Mouse (Mus musculus) G1E (cell line): Measurements from ENCODE around the gene Rinl. TPM values are rescaled to one million over a fixed set of nuclear protein-coding genes. Genes with fewer than 3 reads are reported as not detected.

Experiments
- ATAC-seq: 2 replicates; pipeline ENCODE4 v1.8.0; 2016; ENCODE audit warnings: mild to moderate bottlenecking; ENCODE audit not compliant: insufficient number of reproducible peaks, poor library complexity, low FRiP score, severe bottlenecking; ENCODE audit errors: extremely low read depth
- DNase-seq: peaks from one replicate; pipeline ENCODE4 v3.0.0; 2012; ENCODE audit warnings: low spot score
- H3K27me3 ChIP-seq: 2 replicates; pipeline ENCODE4 v1.6.1; 2012; ENCODE audit warnings: mild to moderate bottlenecking, low read length, inconsistent platforms; ENCODE audit not compliant: insufficient read depth
- H3K36me3 ChIP-seq: replicated peaks from 2 replicates; pipeline ENCODE3; 2012; ENCODE audit warnings: mild to moderate bottlenecking, inconsistent platforms
- H3K4me1 ChIP-seq: 2 replicates; pipeline ENCODE4 v1.6.1; 2012; ENCODE audit warnings: low read depth, low read length, inconsistent platforms, mixed read lengths; ENCODE audit not compliant: insufficient read depth
- H3K4me3 ChIP-seq: 2 replicates; pipeline ENCODE4 v1.5.1; 2012; ENCODE audit warnings: low read depth, mild to moderate bottlenecking, inconsistent platforms, low read length, moderate library complexity, mixed read lengths
- H3K9me3 ChIP-seq: replicated peaks from 2 replicates; pipeline ENCODE4 v1.6.1; 2012; ENCODE audit warnings: inconsistent platforms
- CTCF ChIP-seq: IDR thresholded peaks from 2 replicates; pipeline ENCODE4 v1.5.1; 2012; ENCODE audit warnings: low read depth, low read length, inconsistent platforms, mixed read lengths
- GATA1 ChIP-seq: IDR thresholded peaks from 2 replicates; pipeline ENCODE4 v1.6.1; 2012; ENCODE audit warnings: borderline replicate concordance, low read length, inconsistent platforms, mixed read lengths
- GATA2 ChIP-seq: IDR thresholded peaks from 2 replicates; pipeline ENCODE4 v1.6.1; 2012; ENCODE audit warnings: low read depth, low read length, inconsistent platforms, borderline replicate concordance
- POLR2AphosphoS5 ChIP-seq: IDR thresholded peaks from 2 replicates; pipeline ENCODE4 v1.6.1; 2012; ENCODE audit warnings: low read depth, low read length, inconsistent platforms; ENCODE audit not compliant: insufficient replicate concordance
- TAL1 ChIP-seq: conservative IDR thresholded peaks from 2 replicates; pipeline ENCODE4 v1.6.1; 2012; ENCODE audit warnings: low read depth, low read length, inconsistent platforms, mixed read lengths
- polyA plus RNA-seq: library from polyadenylated mRNA; stranded (reverse); fragments of >175 nt; gene quantifications from 2 replicates; pipeline ENCODE4 v1.2.3, GENCODE M21; 2012
- total RNA-seq, 2 experiments: library from RNA; stranded (forward) in 1 of 2; stranded (reverse) in 1 of 2; fragments of 200-1000 nt in 1 of 2; fragments of >200 nt in 1 of 2; fragmentation: Nextera tagmentation in 1 of 2; gene quantifications; 2 replicates each; pipeline ENCODE4 v1.2.3; 2014 to 2017

Rinl gene
- total and polyA plus RNA-seq, 3 experiments, result 1.4 to 1.8 (median 1.4) TPM

DNA sequence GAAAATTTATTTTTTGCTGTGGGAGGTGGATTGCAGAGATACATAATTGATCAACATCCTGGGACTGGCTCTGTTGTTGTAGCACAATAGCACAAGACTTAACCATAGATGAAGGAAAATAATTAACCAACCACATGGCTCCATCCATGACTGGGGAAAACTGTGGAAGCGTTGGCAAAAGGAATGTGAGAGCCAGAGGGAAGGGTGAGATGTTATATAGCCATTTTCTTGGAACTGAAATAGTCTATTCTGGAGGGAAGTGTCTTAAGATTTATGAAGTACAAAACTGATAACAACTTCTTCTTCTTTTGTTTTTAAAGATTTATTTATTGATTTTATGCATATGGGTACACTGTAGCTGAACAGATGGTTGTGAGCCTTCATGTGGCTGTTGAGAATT, 58.5 kb downstream of the Rinl start:
- ATAC-seq (no peak), DNase-seq (no peak)
- no peaks in the 10 kb centered on the region for H3K9me3 ChIP-seq
- no peak overlapping the region for H3K4me3 ChIP-seq
- TF ChIP-seq GATA1, result no peak
- no peak for TF ChIP-seq CTCF
- no peak for TF ChIP-seq TAL1
- no peak for TF ChIP-seq POLR2AphosphoS5
- TF ChIP-seq GATA2, result no peak
- no peaks in the 10 kb centered on the region for H3K36me3 ChIP-seq
- peaks cover 19% of the 10 kb centered on the region for H3K27me3 ChIP-seq
- no peaks in the 10 kb centered on the region; the same call in 1 of the 2 replicates for H3K4me1 ChIP-seq

Other genes starting within 250 kb of the Rinl start
- gene Sycn, start 248.1 kb upstream of the Rinl start, total RNA-seq (2014; fragmentation: Nextera tagmentation), result not detected in 2 replicates
- gene Sycn, start 248.1 kb upstream of the Rinl start, total RNA-seq (2017), result not detected in 2 replicates
- not detected in 2 replicates for gene Sycn, start 248.1 kb upstream of the Rinl start, polyA plus RNA-seq
- not detected in 2 replicates for gene Nccrp1, start 241.7 kb upstream of the Rinl start, total RNA-seq (2014; fragmentation: Nextera tagmentation)
- gene Nccrp1, start 241.7 kb upstream of the Rinl start, total RNA-seq (2017), result not detected in 2 replicates
- 0.07 TPM in 1 of 2 replicates, not detected in the other for gene Nccrp1, start 241.7 kb upstream of the Rinl start, polyA plus RNA-seq
- gene Samd4b, start 190.8 kb upstream of the Rinl start, total RNA-seq (2014; fragmentation: Nextera tagmentation), result 62.7 and 75.9 TPM in 2 replicates
- gene Samd4b, start 190.8 kb upstream of the Rinl start, total RNA-seq (2017), result 3.8 and 4.4 TPM in 2 replicates
- gene Samd4b, start 190.8 kb upstream of the Rinl start, polyA plus RNA-seq, result 88.8 and 104 TPM in 2 replicates
- 13.2 and 16.0 TPM in 2 replicates for gene Pak4, start 190.8 kb upstream of the Rinl start, total RNA-seq (2014; fragmentation: Nextera tagmentation)
- gene Pak4, start 190.8 kb upstream of the Rinl start, total RNA-seq (2017), result 5.6 and 6.4 TPM in 2 replicates
- gene Pak4, start 190.8 kb upstream of the Rinl start, polyA plus RNA-seq, result 72.6 and 85.1 TPM in 2 replicates
- not detected in 2 replicates for gene Acp7, start 157.6 kb upstream of the Rinl start, total RNA-seq (2014; fragmentation: Nextera tagmentation)
- 0.11 TPM in 1 of 2 replicates, not detected in the other for gene Acp7, start 157.6 kb upstream of the Rinl start, total RNA-seq (2017)
- gene Acp7, start 157.6 kb upstream of the Rinl start, polyA plus RNA-seq, result not detected in 2 replicates
- not detected in 2 replicates for gene Fbxo27, start 96.1 kb upstream of the Rinl start, total RNA-seq (2014; fragmentation: Nextera tagmentation)
- not detected in 2 replicates for gene Fbxo27, start 96.1 kb upstream of the Rinl start, total RNA-seq (2017)
- not detected in 2 replicates for gene Fbxo27, start 96.1 kb upstream of the Rinl start, polyA plus RNA-seq
- gene Fbxo17, start 72.2 kb upstream of the Rinl start, total RNA-seq (2014; fragmentation: Nextera tagmentation), result not detected in 2 replicates
- gene Fbxo17, start 72.2 kb upstream of the Rinl start, total RNA-seq (2017), result 0.27 TPM in 1 of 2 replicates, not detected in the other
- not detected in 2 replicates for gene Fbxo17, start 72.2 kb upstream of the Rinl start, polyA plus RNA-seq
- 12.3 and 14.2 TPM in 2 replicates for gene Mrps12, start 47.1 kb upstream of the Rinl start, total RNA-seq (2014; fragmentation: Nextera tagmentation)
- 24.8 and 33.9 TPM in 2 replicates for gene Mrps12, start 47.1 kb upstream of the Rinl start, total RNA-seq (2017)
- gene Mrps12, start 47.1 kb upstream of the Rinl start, polyA plus RNA-seq, result 217 and 283 TPM in 2 replicates
- 10.1 and 17.1 TPM in 2 replicates for gene Sars2, start 47.0 kb upstream of the Rinl start, total RNA-seq (2014; fragmentation: Nextera tagmentation)
- gene Sars2, start 47.0 kb upstream of the Rinl start, total RNA-seq (2017), result 9.1 and 10.0 TPM in 2 replicates
- 33.4 and 41.5 TPM in 2 replicates for gene Sars2, start 47.0 kb upstream of the Rinl start, polyA plus RNA-seq
- not detected in 2 replicates for gene Ccer2, start 32.8 kb upstream of the Rinl start, total RNA-seq (2014; fragmentation: Nextera tagmentation)
- gene Ccer2, start 32.8 kb upstream of the Rinl start, total RNA-seq (2017), result not detected in 2 replicates
- not detected in 2 replicates for gene Ccer2, start 32.8 kb upstream of the Rinl start, polyA plus RNA-seq
- gene Sirt2, start 22.2 kb upstream of the Rinl start, total RNA-seq (2014; fragmentation: Nextera tagmentation), result 50.1 and 60.0 TPM in 2 replicates
- 34.1 and 36.4 TPM in 2 replicates for gene Sirt2, start 22.2 kb upstream of the Rinl start, total RNA-seq (2017)
- 103 and 114 TPM in 2 replicates for gene Sirt2, start 22.2 kb upstream of the Rinl start, polyA plus RNA-seq
- gene Nfkbib, start 21.5 kb upstream of the Rinl start, total RNA-seq (2014; fragmentation: Nextera tagmentation), result 21.1 and 30.4 TPM in 2 replicates
- gene Nfkbib, start 21.5 kb upstream of the Rinl start, total RNA-seq (2017), result 9.5 and 10.7 TPM in 2 replicates
- 109 and 136 TPM in 2 replicates for gene Nfkbib, start 21.5 kb upstream of the Rinl start, polyA plus RNA-seq
- gene Hnrnpl, start 19.6 kb downstream of the Rinl start, total RNA-seq (2014; fragmentation: Nextera tagmentation), result 442 and 470 TPM in 2 replicates
- gene Hnrnpl, start 19.6 kb downstream of the Rinl start, total RNA-seq (2017), result 251 and 279 TPM in 2 replicates
- gene Hnrnpl, start 19.6 kb downstream of the Rinl start, polyA plus RNA-seq, result 430 and 529 TPM in 2 replicates
- gene Ech1, start 36.2 kb downstream of the Rinl start, total RNA-seq (2014; fragmentation: Nextera tagmentation), result 102 and 127 TPM in 2 replicates
- gene Ech1, start 36.2 kb downstream of the Rinl start, total RNA-seq (2017), result 78.5 and 94.3 TPM in 2 replicates
- gene Ech1, start 36.2 kb downstream of the Rinl start, polyA plus RNA-seq, result 12.9 and 33.1 TPM in 2 replicates
- 0.87 and 3.0 TPM in 2 replicates for gene Lgals4, start 44.9 kb downstream of the Rinl start, total RNA-seq (2014; fragmentation: Nextera tagmentation)
- gene Lgals4, start 44.9 kb downstream of the Rinl start, total RNA-seq (2017), result 1.9 and 3.4 TPM in 2 replicates
- 0.22 and 0.68 TPM in 2 replicates for gene Lgals4, start 44.9 kb downstream of the Rinl start, polyA plus RNA-seq
- gene Lgals7, start 74.9 kb downstream of the Rinl start, total RNA-seq (2014; fragmentation: Nextera tagmentation), result 3.0 TPM in 1 of 2 replicates, not detected in the other
- gene Lgals7, start 74.9 kb downstream of the Rinl start, total RNA-seq (2017), result 0.27 and 0.76 TPM in 2 replicates
- 0.49 and 0.68 TPM in 2 replicates for gene Lgals7, start 74.9 kb downstream of the Rinl start, polyA plus RNA-seq
- not detected in 2 replicates for gene Capn12, start 92.5 kb downstream of the Rinl start, total RNA-seq (2014; fragmentation: Nextera tagmentation)
- 0.12 and 0.22 TPM in 2 replicates for gene Capn12, start 92.5 kb downstream of the Rinl start, total RNA-seq (2017)
- gene Capn12, start 92.5 kb downstream of the Rinl start, polyA plus RNA-seq, result 0.02 TPM in 1 of 2 replicates, not detected in the other
- gene Actn4, start 173.4 kb downstream of the Rinl start, total RNA-seq (2014; fragmentation: Nextera tagmentation), result 119 and 121 TPM in 2 replicates
- 28.1 and 30.3 TPM in 2 replicates for gene Actn4, start 173.4 kb downstream of the Rinl start, total RNA-seq (2017)
- gene Actn4, start 173.4 kb downstream of the Rinl start, polyA plus RNA-seq, result 259 and 260 TPM in 2 replicates
- gene Eif3k, start 192.9 kb downstream of the Rinl start, total RNA-seq (2014; fragmentation: Nextera tagmentation), result 280 and 322 TPM in 2 replicates
- gene Eif3k, start 192.9 kb downstream of the Rinl start, total RNA-seq (2017), result 377 and 459 TPM in 2 replicates
- 91.7 and 199 TPM in 2 replicates for gene Eif3k, start 192.9 kb downstream of the Rinl start, polyA plus RNA-seq
- gene Map4k1, start 193.1 kb downstream of the Rinl start, total RNA-seq (2014; fragmentation: Nextera tagmentation), result 9.6 and 15.9 TPM in 2 replicates
- gene Map4k1, start 193.1 kb downstream of the Rinl start, total RNA-seq (2017), result 9.1 and 16.1 TPM in 2 replicates
- gene Map4k1, start 193.1 kb downstream of the Rinl start, polyA plus RNA-seq, result 58.0 and 67.4 TPM in 2 replicates